In the genomic region with DNA sequence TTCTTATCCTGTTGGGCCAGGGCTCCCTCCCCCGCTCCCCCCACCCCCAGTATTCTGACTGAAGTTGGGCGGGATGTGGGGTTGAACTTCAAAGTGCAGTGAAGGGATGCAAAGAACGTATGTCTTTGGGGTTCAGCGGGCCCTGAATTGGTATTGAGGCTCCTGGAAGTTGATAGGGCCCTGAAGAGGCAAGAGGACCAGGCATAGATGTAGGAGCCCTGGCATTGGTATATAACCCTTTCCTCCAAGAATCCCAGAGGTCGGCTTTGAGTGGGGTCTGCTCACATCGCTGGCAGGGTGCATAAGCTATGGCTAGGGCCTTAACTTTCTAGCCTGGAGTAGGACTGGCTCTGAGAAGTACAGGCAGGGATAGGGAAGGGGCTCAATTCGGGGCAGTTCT, we compare ENCODE assay signal across 9 mouse cellular contexts. TPM values are rescaled to one million over a fixed set of nuclear protein-coding genes. Genes with fewer than 3 reads are reported as not detected.
DNase-seq lines count a peak whose midpoint lies in the region; ATAC-seq and TF ChIP-seq lines count a peak whose summit lies in the region.
"Had no signal": no experiment of that assay in that cellular context is flagged by ENCODE, and none has a peak within 500 bp of the region (broad histone marks: within the 10 kb centered on the region; RNA-seq: fewer than 3 reads in every experiment).

No protein-coding gene starts in this region.

- H3K4me2 ChIP-seq in neural tube, embryonic 11.5 days (ENCODE audit: low read depth) = peak overlapping the region; percentile 57
- H3K4me2 ChIP-seq in heart, postnatal 0 days (ENCODE audit: low read depth, low read length) = peak overlapping the region; percentile 57
- H3K4me2 ChIP-seq in limb, embryonic 14.5 days (replicated peaks; ENCODE audit: low read depth, low read length, severe bottlenecking) = peak overlapping the region; percentile 67

- no peaks in the 10 kb centered on the region for H3K36me3 ChIP-seq in neural tube, embryonic 11.5 days (ENCODE audit: control insufficient read depth, insufficient read depth, low read length)
- no peaks in the 10 kb centered on the region for H3K36me3 ChIP-seq in heart, postnatal 0 days (replicated peaks; ENCODE audit: control insufficient read depth, insufficient read depth, low read length)
- no peaks in the 10 kb centered on the region for H3K36me3 ChIP-seq in limb, embryonic 14.5 days (ENCODE audit: control insufficient read depth, insufficient read depth, low read length)

- WGBS in neural tube, embryonic 11.5 days = 20% methylated on average over 7 of the region's 7 CpGs
- WGBS in heart, postnatal 0 days = 32% methylated on average over 5 of the region's 7 CpGs
- WGBS in limb, embryonic 14.5 days = 21% methylated on average over 7 of the region's 7 CpGs

- H3K27me3 ChIP-seq in neural tube, embryonic 11.5 days (ENCODE audit: control insufficient read depth, insufficient read depth, low read length) = no peaks in the 10 kb centered on the region
- H3K27me3 ChIP-seq in heart, postnatal 0 days (ENCODE audit: control insufficient read depth, insufficient read depth, low read length) = no peaks in the 10 kb centered on the region
- H3K27me3 ChIP-seq in limb, embryonic 14.5 days (ENCODE audit: control insufficient read depth, insufficient read depth, low read length) = no peaks in the 10 kb centered on the region
- H3K27me3 ChIP-seq: Patski had no signal

- peak overlapping the region; percentile 34 for H3K4me3 ChIP-seq in neural tube, embryonic 11.5 days (ENCODE audit: low read depth, low read length)
- peak overlapping the region; percentile 50 for H3K4me3 ChIP-seq in heart, postnatal 0 days (ENCODE audit: low read depth, low read length)
- H3K4me3 ChIP-seq in limb, embryonic 14.5 days (replicated peaks; ENCODE audit: low read length) = peak overlapping the region; percentile 46

- no peak for TF ChIP-seq EP300 in heart, postnatal 0 days (IDR thresholded peaks at IDR 0.05; ENCODE audit: low read depth)

- no peak for TF ChIP-seq CTCF in heart, postnatal 0 days (IDR thresholded peaks at IDR 0.05; ENCODE audit: low read depth)

- H3K27ac ChIP-seq in neural tube, embryonic 11.5 days (ENCODE audit: low read depth, low read length) = no peak overlapping the region
- H3K27ac ChIP-seq in heart, postnatal 0 days (ENCODE audit: low read depth) = no peak overlapping the region; the same call in 1 of the 2 replicates
- peak overlapping the region; percentile 70 for H3K27ac ChIP-seq in limb, embryonic 14.5 days (replicated peaks; ENCODE audit: low read depth, low read length)

- H3K4me1 ChIP-seq in neural tube, embryonic 11.5 days (ENCODE audit: control insufficient read depth, insufficient read depth, low read length) = no peaks in the 10 kb centered on the region
- H3K4me1 ChIP-seq in heart, postnatal 0 days (ENCODE audit: control insufficient read depth, insufficient read depth) = 0 out of 2 replicates have a peak, but pooled peaks cover 2% of the 10 kb centered on the region
- peaks cover 20% of the 10 kb centered on the region for H3K4me1 ChIP-seq in limb, embryonic 14.5 days (ENCODE audit: control insufficient read depth, insufficient read depth, low read length)

- TF ChIP-seq POLR2A in limb, embryonic 14.5 days (IDR thresholded peaks at IDR 0.05; ENCODE audit: borderline replicate concordance, extremely low read depth, insufficient read depth, insufficient read length) = no peak

- H3K9me3 ChIP-seq in neural tube, embryonic 11.5 days (ENCODE audit: control insufficient read depth, low read length) = no peaks in the 10 kb centered on the region
- H3K9me3 ChIP-seq in heart, postnatal 0 days (replicated peaks; ENCODE audit: control insufficient read depth, low read length) = no peaks in the 10 kb centered on the region
- no peaks in the 10 kb centered on the region for H3K9me3 ChIP-seq in limb, embryonic 14.5 days (ENCODE audit: control insufficient read depth, low read length)

- H3K9ac ChIP-seq in neural tube, embryonic 11.5 days (ENCODE audit: low read length) = peak overlapping the region; percentile 24; the same call in 1 of the 2 replicates
- no peak overlapping the region for H3K9ac ChIP-seq in heart, postnatal 0 days (replicated peaks; ENCODE audit: low read depth, low read length)
- peak overlapping the region; percentile 67; the same call in 1 of the 2 replicates for H3K9ac ChIP-seq in limb, embryonic 14.5 days (ENCODE audit: low read depth, low read length, severe bottlenecking)

- no peak for DNase-seq in neural tube, embryonic 11.5 days (ENCODE audit: low spot score)
- DNase-seq in neural tube, embryonic 10.5 days (ENCODE audit: extremely low spot score, low spot score) = no peak
- no peak for DNase-seq in heart, postnatal 0 days (ENCODE audit: low spot score)
- DNase-seq in limb, embryonic 14.5 days (ENCODE audit: low spot score) = no peak
- DNase-seq in cerebellum, postnatal 36 days = no peak
- no peak for DNase-seq in layer of hippocampus, adult 18-20 months (ENCODE audit: low spot score in 2 of 2)
- DNase-seq in kidney, adult 9 months = no peak

- no peak for ATAC-seq in neural tube, embryonic 11.5 days (ENCODE audit: insufficient read depth, low FRiP score, low TSS enrichment)
- ATAC-seq in heart, postnatal 0 days (ENCODE audit: insufficient read depth, low read depth) = no peak; the same call in 1 of the 2 replicates
- ATAC-seq in limb, embryonic 14.5 days (ENCODE audit: low FRiP score, low read depth) = no peak

RNA-seq across cellular contexts. Expression of gene Col6a2, which starts 0.3 kb away (rescaled TPM):
- polyA plus RNA-seq in neural tube, embryonic 11.5 days (2014; fragmentation: Nextera tagmentation; extraction: Ambion mirVana) = 10.3 and 11.6 TPM in 2 replicates
- total RNA-seq in heart, postnatal 0 days (2014; rRNA removed; ENCODE audit: low replicate concordance) = 133 and 156 TPM in 2 replicates
- 67.6 and 72.4 TPM in 2 replicates for polyA plus RNA-seq in heart, postnatal 0 days (2015; fragmentation: Nextera tagmentation; extraction: Ambion mirVana)
- polyA plus RNA-seq in limb, embryonic 14.5 days (2012; rRNA removed) = 365 and 415 TPM in 2 replicates
- polyA plus RNA-seq in limb, embryonic 14.5 days (2014; fragmentation: Nextera tagmentation; extraction: Ambion mirVana) = 178 and 197 TPM in 2 replicates
- 1 to 10 TPM; 6.0 TPM for total RNA-seq in layer of hippocampus, adult 18-20 months (2021)
- total RNA-seq: monocyte, adult 5-6 weeks had no signal

RNA-seq across cellular contexts. Expression of gene Ftcd, which starts 48.3 kb away (rescaled TPM):
- not detected in 2 replicates for polyA plus RNA-seq in neural tube, embryonic 11.5 days (2014; fragmentation: Nextera tagmentation; extraction: Ambion mirVana)
- total RNA-seq in heart, postnatal 0 days (2014; rRNA removed; ENCODE audit: low replicate concordance) = 3.5 and 5.8 TPM in 2 replicates
- polyA plus RNA-seq in heart, postnatal 0 days (2015; fragmentation: Nextera tagmentation; extraction: Ambion mirVana) = 4.5 and 5.6 TPM in 2 replicates
- polyA plus RNA-seq in limb, embryonic 14.5 days (2012; rRNA removed) = 0.08 TPM in 2 replicates
- 0.06 and 0.50 TPM in 2 replicates for polyA plus RNA-seq in limb, embryonic 14.5 days (2014; fragmentation: Nextera tagmentation; extraction: Ambion mirVana)
- not detected for total RNA-seq in layer of hippocampus, adult 18-20 months (2021)
- total RNA-seq: monocyte, adult 5-6 weeks had no signal
